Mouse (Mus musculus) CH12.LX (cell line): ENCODE results near the gene Ttpal. TPM values are rescaled to one million over a fixed set of nuclear protein-coding genes. Genes with fewer than 3 reads are reported as not detected.

Experiments used
- DNase-seq: peaks from one replicate; pipeline ENCODE4 v3.0.0-alpha.2; 2013; ENCODE audit errors: extremely low read depth
- H3K27ac ChIP-seq: 2 replicates; pipeline ENCODE4 v1.5.1; 2012; ENCODE audit warnings: low read depth, mild to moderate bottlenecking, control low read depth, moderate library complexity; ENCODE audit not compliant: insufficient read depth
- H3K27me3 ChIP-seq: replicated peaks from 2 replicates; pipeline ENCODE3; 2012; ENCODE audit warnings: inconsistent platforms
- H3K36me3 ChIP-seq, 2 experiments: replicated peaks in 1 of 2; 2 replicates each; pipeline versions ENCODE3 to v1.6.1; 2012; ENCODE audit warnings: inconsistent platforms in 1 of 2, low read length in 1 of 2, mild to moderate bottlenecking in 1 of 2, mixed read lengths in 1 of 2, moderate library complexity in 1 of 2; ENCODE audit not compliant: control insufficient read depth in 1 of 2, insufficient read depth in 1 of 2
- H3K4me1 ChIP-seq, 2 experiments: 2 replicates each; pipeline ENCODE4 v1.6.1; 2012; ENCODE audit warnings: inconsistent platforms in 1 of 2, moderate library complexity in 1 of 2; ENCODE audit not compliant: insufficient read depth in 2 of 2, control insufficient read depth in 1 of 2
- H3K4me2 ChIP-seq: 2 replicates; pipeline ENCODE4 v1.6.1; 2012; ENCODE audit warnings: low read depth, mild to moderate bottlenecking, control low read depth; ENCODE audit not compliant: poor library complexity, insufficient read depth, severe bottlenecking
- H3K4me3 ChIP-seq, 3 experiments: fragments of 150-350 bp in 1 of 3; sonication (generic) in 1 of 3; replicated peaks in 1 of 3; 2 replicates each; pipeline versions ENCODE3 to v1.5.1; 2011 to 2012; ENCODE audit warnings: low read depth in 2 of 3, low read length in 2 of 3, mild to moderate bottlenecking in 2 of 3, moderate library complexity in 2 of 3, control low read depth in 1 of 3, improper control_type of control experiment in 1 of 3, inconsistent platforms in 1 of 3, mixed read lengths in 1 of 3; ENCODE audit not compliant: poor library complexity in 1 of 3
- H3K79me2 ChIP-seq: replicated peaks from 2 replicates; pipeline ENCODE4 v1.6.1; 2012; ENCODE audit warnings: mild to moderate bottlenecking, moderate library complexity; ENCODE audit not compliant: control insufficient read depth, poor library complexity, insufficient read depth, severe bottlenecking; ENCODE audit errors: extremely low read depth
- H3K9ac ChIP-seq: 2 replicates; pipeline ENCODE4 v1.6.1; 2012; ENCODE audit warnings: low read depth, mild to moderate bottlenecking, control low read depth, moderate library complexity; ENCODE audit not compliant: insufficient read depth
- H3K9me3 ChIP-seq: replicated peaks from 2 replicates; pipeline ENCODE3; 2012; ENCODE audit warnings: low read length, inconsistent platforms, mixed read lengths
- BHLHE40 ChIP-seq: IDR thresholded peaks from 2 replicates; pipeline ENCODE4 v1.6.1; 2011; ENCODE audit warnings: mild to moderate bottlenecking, low read depth, low read length, improper control_type of control experiment
- CHD1 ChIP-seq: IDR thresholded peaks from 2 replicates; pipeline ENCODE4 v1.6.1; 2012; ENCODE audit warnings: low read depth, low read length, improper control_type of control experiment, inconsistent platforms
- CTCF ChIP-seq, 2 experiments: IDR thresholded peaks in 1 of 2; conservative IDR thresholded peaks in 1 of 2; 2 replicates each; pipeline ENCODE4 v1.5.1; 2011 to 2012; ENCODE audit warnings: low read depth in 2 of 2, low read length in 2 of 2, improper control_type of control experiment in 1 of 2, inconsistent platforms in 1 of 2, mild to moderate bottlenecking in 1 of 2, moderate library complexity in 1 of 2
- ELF1 ChIP-seq: IDR thresholded peaks from 2 replicates; pipeline ENCODE4 v1.6.1; 2014; ENCODE audit warnings: low read depth, mild to moderate bottlenecking, inconsistent platforms, low read length, improper control_type of control experiment
- HCFC1 ChIP-seq: IDR thresholded peaks from 2 replicates; pipeline ENCODE4 v1.6.1; 2012; ENCODE audit warnings: low read depth, mild to moderate bottlenecking, inconsistent platforms, low read length, improper control_type of control experiment
- IRF4 ChIP-seq: IDR thresholded peaks from 2 replicates; pipeline ENCODE4 v1.6.1; 2014; ENCODE audit warnings: low read depth, mild to moderate bottlenecking, inconsistent platforms, low read length, improper control_type of control experiment
- KAT2A ChIP-seq: IDR thresholded peaks from 2 replicates; pipeline ENCODE4 v1.6.1; 2012; ENCODE audit warnings: low read length, improper control_type of control experiment, inconsistent platforms; ENCODE audit not compliant: insufficient replicate concordance
- MEF2A ChIP-seq: IDR thresholded peaks from 2 replicates; pipeline ENCODE4 v1.6.1; 2014; ENCODE audit warnings: low read depth, mild to moderate bottlenecking, inconsistent platforms, low read length, improper control_type of control experiment, borderline replicate concordance
- NRF1 ChIP-seq: IDR thresholded peaks from 2 replicates; pipeline ENCODE4 v1.6.1; 2014; ENCODE audit warnings: low read depth, mild to moderate bottlenecking, inconsistent platforms, low read length, improper control_type of control experiment, moderate library complexity
- RAD21 ChIP-seq: IDR thresholded peaks from 2 replicates; pipeline ENCODE4 v1.6.1; 2011; ENCODE audit warnings: low read depth, mild to moderate bottlenecking, low read length, improper control_type of control experiment, moderate library complexity
- RCOR1 ChIP-seq: conservative IDR thresholded peaks from 2 replicates; pipeline ENCODE4 v1.6.1; 2012; ENCODE audit warnings: low read depth, mild to moderate bottlenecking, inconsistent platforms, low read length, improper control_type of control experiment
- SIN3A ChIP-seq: IDR thresholded peaks from 2 replicates; pipeline ENCODE4 v1.6.1; 2012; ENCODE audit warnings: low read length, improper control_type of control experiment, inconsistent platforms
- SMC3 ChIP-seq: IDR thresholded peaks from 2 replicates; pipeline ENCODE4 v1.6.1; 2011; ENCODE audit warnings: low read depth, low read length, improper control_type of control experiment
- TCF12 ChIP-seq: IDR thresholded peaks from 2 replicates; pipeline ENCODE4 v1.6.1; 2014; ENCODE audit warnings: low read depth, mild to moderate bottlenecking, inconsistent platforms, low read length, improper control_type of control experiment
- UBTF ChIP-seq: IDR thresholded peaks from 2 replicates; pipeline ENCODE4 v1.6.1; 2012; ENCODE audit warnings: low read depth, mild to moderate bottlenecking, inconsistent platforms, low read length, improper control_type of control experiment, moderate library complexity
- ZKSCAN1 ChIP-seq: IDR thresholded peaks from 2 replicates; pipeline ENCODE4 v1.6.1; 2012; ENCODE audit warnings: low read depth, inconsistent platforms, low read length, improper control_type of control experiment, borderline replicate concordance
- ZNF384 ChIP-seq: IDR thresholded peaks from 2 replicates; pipeline ENCODE4 v1.6.1; 2012; ENCODE audit warnings: low read depth, low read length, improper control_type of control experiment, inconsistent platforms
- dilution Hi-C: fragments of 300-500 bp; cut with MboI; formaldehyde crosslinking; loops from 2 replicates; pipeline ENCODE4 v1.14.3; 2020; ENCODE audit warnings: low sequenced_read_pairs; ENCODE audit not compliant: extremely low pct_unique_long_range_greater_than_20kb, extremely low pct_ligation_motif_present
- in situ Hi-C: fragments of 300-500 bp; cut with MboI; formaldehyde crosslinking; loops from 3 replicates; pipeline ENCODE4 v1.14.3; 2019; ENCODE audit warnings: low sequenced_read_pairs, low pct_ligation_motif_present, low pct_unique_long_range_greater_than_20kb, mixed read lengths
- polyA plus RNA-seq: library from polyadenylated mRNA; unstranded; fragments of >175 nt; gene quantifications from 2 replicates; pipeline ENCODE4 v1.2.1, GENCODE M21; 2012; ENCODE audit warnings: low read depth; ENCODE audit not compliant: insufficient read length
- total RNA-seq, 2 experiments: library from RNA; depleted of rRNA; stranded (reverse); fragments of 300-350 nt in 1 of 2; fragments of >200 nt in 1 of 2; gene quantifications; 2 replicates each; pipeline ENCODE4 v1.2.3; 2012 to 2014

Gene Ttpal
- total and polyA plus RNA-seq, 3 experiments: 21.9 to 38.9 (median 25.7) TPM

GRCm38 (mm10) chr2:163634211-163634610 lies 32.1 kb downstream of the Ttpal start:
- Histone ChIP-seq H3K4me1 (peaks cover 12 to 48% of the 10 kb centered on the region in 2 experiments), H3K79me2 (peaks cover 93% of the 10 kb centered on the region), H3K27ac (no peak overlapping the region), H3K4me2 (no peak overlapping the region), H3K27me3 (no peaks in the 10 kb centered on the region), H3K36me3 (peaks cover 85 to 95% of the 10 kb centered on the region in 2 experiments), H3K9ac (no peak overlapping the region), H3K4me3 (no peak overlapping the region), H3K9me3 (no peaks in the 10 kb centered on the region)
- dilution Hi-C loops (no loop called here), in situ Hi-C loops (no loop called here)
- TF ChIP-seq IRF4 (0 out of 2 replicates have a peak, but pooled peaks have one; percentile 11), SIN3A (no peak), HCFC1 (no peak)
- no peak for DNase-seq

DNA sequence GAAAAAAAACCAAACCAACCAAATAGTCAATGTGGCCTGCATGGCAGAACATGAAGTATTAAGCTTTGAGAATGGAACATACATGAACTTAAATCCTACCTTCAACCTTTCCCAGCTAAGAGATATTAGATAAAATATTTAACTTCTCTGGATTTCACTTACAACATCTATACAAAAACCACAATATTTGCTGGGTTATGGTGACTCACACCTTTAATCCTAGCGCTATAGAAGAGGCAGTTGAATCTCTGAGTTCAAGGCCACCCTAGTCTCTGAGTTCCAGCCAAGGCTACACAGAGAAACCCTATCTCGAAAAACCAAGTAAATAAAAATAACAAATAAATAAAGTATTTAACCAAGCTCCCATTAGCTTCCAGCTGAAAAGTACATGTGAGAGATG lies 33.9 kb downstream of the Ttpal start:
- Histone ChIP-seq H3K36me3 (peaks cover 79 to 92% of the 10 kb centered on the region in 2 experiments), H3K9me3 (no peaks in the 10 kb centered on the region), H3K4me3 (no peak overlapping the region), H3K9ac (no peak overlapping the region), H3K27ac (no peak overlapping the region; the same call in 1 of the 2 replicates), H3K4me1 (peaks cover 12 to 58% of the 10 kb centered on the region in 2 experiments), H3K4me2 (no peak overlapping the region), H3K27me3 (no peaks in the 10 kb centered on the region), H3K79me2 (peaks cover 95% of the 10 kb centered on the region)
- dilution Hi-C loops: no loop called here
- in situ Hi-C loops: no loop called here
- DNase-seq: no peak
- TF ChIP-seq CTCF (conservative IDR thresholded peaks at IDR 0.05 in 1 of 2, IDR thresholded peaks at IDR 0.05 in 1 of 2; ENCODE audit: low read depth in 2 of 2, low read length in 2 of 2): no peak
- no peak for TF ChIP-seq NRF1
- no peak for TF ChIP-seq SIN3A
- no peak for TF ChIP-seq BHLHE40
- no peak for TF ChIP-seq CHD1
- no peak for TF ChIP-seq ZNF384
- no peak for TF ChIP-seq ZKSCAN1
- no peak for TF ChIP-seq RCOR1
- TF ChIP-seq SMC3: no peak
- TF ChIP-seq ELF1: no peak
- no peak for TF ChIP-seq TCF12
- TF ChIP-seq IRF4: no peak
- no peak for TF ChIP-seq HCFC1
- no peak for TF ChIP-seq MEF2A
- TF ChIP-seq UBTF: no peak
- no peak for TF ChIP-seq RAD21
- TF ChIP-seq KAT2A: no peak
